Mouse (Mus musculus): ENCODE data around the gene Ren1.

DNA sequence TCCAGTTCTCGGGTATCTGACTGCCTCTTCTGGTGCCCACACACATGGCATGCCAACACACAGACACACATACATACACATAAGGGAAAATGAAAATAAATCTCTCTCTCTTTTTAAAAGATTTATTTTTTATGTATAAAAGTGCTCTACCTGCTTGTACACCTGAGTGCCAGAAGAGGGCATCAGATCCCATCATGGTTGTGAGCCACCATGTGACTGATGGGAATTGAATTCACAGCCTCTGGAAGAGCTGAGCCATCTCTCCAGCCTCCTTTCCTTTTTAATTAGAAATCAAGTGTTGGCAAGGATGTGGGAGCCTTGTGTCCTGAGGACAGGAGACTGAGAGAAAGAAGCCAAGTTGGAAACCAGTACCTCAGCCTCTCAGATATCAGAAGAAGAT, 33.2 kb upstream of the Ren1 start:
- TF ChIP-seq CTCF (IDR thresholded peaks at IDR 0.05; ENCODE audit: low read depth) (peak; percentile 44), EP300 (IDR thresholded peaks at IDR 0.05; ENCODE audit: low read depth) (no peak)
